Mouse (Mus musculus): ENCODE measurements at regions not wholly inside any gene's neighbourhood (a gene's known extent, or its start where the extent isn't known, plus 50 kb on each side); places are given as distances from the start of the nearest gene placed in this dataset.

GRCm38 (mm10) chr13:63719351-63720207 is 95.5 kb upstream of the Ercc6l2 start:
- TF ChIP-seq GATA1 (IDR thresholded peaks at IDR 0.05; ENCODE audit: borderline replicate concordance, low read length) = no peak
- no peak for TF ChIP-seq FLI1 (IDR thresholded peaks at IDR 0.05; ENCODE audit: low read length)
